Mouse (Mus musculus) G1E (cell line): ENCODE measurements around the gene Vipr1. TPM values are rescaled to one million over a fixed set of nuclear protein-coding genes. Genes with fewer than 3 reads are reported as not detected.

Experiments
- ATAC-seq: 2 replicates; pipeline ENCODE4 v1.8.0; 2016; ENCODE audit warnings: mild to moderate bottlenecking; ENCODE audit not compliant: insufficient number of reproducible peaks, poor library complexity, low FRiP score, severe bottlenecking; ENCODE audit errors: extremely low read depth
- DNase-seq: peaks from one replicate; pipeline ENCODE4 v3.0.0; 2012; ENCODE audit warnings: low spot score
- H3K27me3 ChIP-seq: 2 replicates; pipeline ENCODE4 v1.6.1; 2012; ENCODE audit warnings: mild to moderate bottlenecking, low read length, inconsistent platforms; ENCODE audit not compliant: insufficient read depth
- H3K36me3 ChIP-seq: replicated peaks from 2 replicates; pipeline ENCODE3; 2012; ENCODE audit warnings: mild to moderate bottlenecking, inconsistent platforms
- H3K4me1 ChIP-seq: 2 replicates; pipeline ENCODE4 v1.6.1; 2012; ENCODE audit warnings: low read depth, low read length, inconsistent platforms, mixed read lengths; ENCODE audit not compliant: insufficient read depth
- H3K4me3 ChIP-seq: 2 replicates; pipeline ENCODE4 v1.5.1; 2012; ENCODE audit warnings: low read depth, mild to moderate bottlenecking, inconsistent platforms, low read length, moderate library complexity, mixed read lengths
- H3K9me3 ChIP-seq: replicated peaks from 2 replicates; pipeline ENCODE4 v1.6.1; 2012; ENCODE audit warnings: inconsistent platforms
- CTCF ChIP-seq: IDR thresholded peaks from 2 replicates; pipeline ENCODE4 v1.5.1; 2012; ENCODE audit warnings: low read depth, low read length, inconsistent platforms, mixed read lengths
- GATA1 ChIP-seq: IDR thresholded peaks from 2 replicates; pipeline ENCODE4 v1.6.1; 2012; ENCODE audit warnings: borderline replicate concordance, low read length, inconsistent platforms, mixed read lengths
- GATA2 ChIP-seq: IDR thresholded peaks from 2 replicates; pipeline ENCODE4 v1.6.1; 2012; ENCODE audit warnings: low read depth, low read length, inconsistent platforms, borderline replicate concordance
- POLR2AphosphoS5 ChIP-seq: IDR thresholded peaks from 2 replicates; pipeline ENCODE4 v1.6.1; 2012; ENCODE audit warnings: low read depth, low read length, inconsistent platforms; ENCODE audit not compliant: insufficient replicate concordance
- TAL1 ChIP-seq: conservative IDR thresholded peaks from 2 replicates; pipeline ENCODE4 v1.6.1; 2012; ENCODE audit warnings: low read depth, low read length, inconsistent platforms, mixed read lengths
- polyA plus RNA-seq: library from polyadenylated mRNA; stranded (reverse); fragments of >175 nt; gene quantifications from 2 replicates; pipeline ENCODE4 v1.2.3, GENCODE M21; 2012
- total RNA-seq, 2 experiments: library from RNA; stranded (forward) in 1 of 2; stranded (reverse) in 1 of 2; fragments of 200-1000 nt in 1 of 2; fragments of >200 nt in 1 of 2; fragmentation: Nextera tagmentation in 1 of 2; gene quantifications; 2 replicates each; pipeline ENCODE4 v1.2.3; 2014 to 2017

Gene Vipr1
- total and polyA plus RNA-seq, 3 experiments = under 0.01 TPM; not detected in 2

DNA sequence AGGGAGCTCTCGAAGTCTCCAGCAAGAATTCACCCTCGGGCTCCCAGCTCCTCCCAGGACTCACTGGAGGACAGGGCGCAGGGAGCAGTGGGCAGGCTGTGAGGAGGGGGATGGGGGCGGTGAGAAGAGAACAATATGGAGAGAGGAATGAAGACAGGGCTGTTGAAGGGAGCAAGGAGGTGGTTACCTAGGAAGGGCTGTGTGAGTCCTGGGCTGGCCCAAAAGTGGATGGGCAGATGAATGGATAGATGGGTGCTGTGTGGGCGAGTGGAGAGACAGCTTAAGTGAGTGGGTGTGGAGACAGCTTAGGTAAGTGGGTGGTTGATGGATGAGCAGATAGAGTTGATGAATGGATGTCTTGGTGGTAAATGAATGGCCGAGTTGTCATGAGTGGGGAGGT, 21.0 kb downstream of the Vipr1 start:
- H3K36me3 ChIP-seq = no peaks in the 10 kb centered on the region
- no peak overlapping the region for H3K4me3 ChIP-seq
- no peaks in the 10 kb centered on the region for H3K9me3 ChIP-seq
- DNase-seq (no peak), ATAC-seq (no peak)
- H3K27me3 ChIP-seq = peaks cover 27% of the 10 kb centered on the region; the same call in 1 of the 2 replicates
- no peaks in the 10 kb centered on the region for H3K4me1 ChIP-seq
- TF ChIP-seq GATA2 (no peak), POLR2AphosphoS5 (no peak), GATA1 (no peak), TAL1 (no peak), CTCF (no peak)

DNA sequence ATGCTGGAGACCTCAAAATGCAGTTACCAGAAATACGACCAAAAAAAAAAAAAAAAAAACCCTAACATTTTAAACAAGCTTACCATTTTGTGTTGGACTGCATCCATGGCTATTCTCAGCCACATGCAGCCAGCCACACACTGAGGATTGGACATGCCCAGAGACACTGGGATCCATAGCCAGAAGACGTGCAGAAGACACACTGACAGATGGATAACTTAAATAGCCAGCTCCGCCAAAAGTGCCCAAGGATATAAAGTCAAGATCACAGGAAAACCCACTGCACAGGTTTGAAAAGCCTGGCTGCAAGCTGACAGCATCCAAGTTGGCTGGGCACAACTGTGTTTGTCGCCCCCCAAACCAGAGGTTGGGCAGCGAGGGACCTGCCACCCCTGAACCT, 21.6 kb downstream of the Vipr1 start:
- Histone ChIP-seq H3K4me1 (no peaks in the 10 kb centered on the region), H3K4me3 (no peak overlapping the region), H3K9me3 (no peaks in the 10 kb centered on the region), H3K27me3 (peaks cover 30% of the 10 kb centered on the region; the same call in 1 of the 2 replicates), H3K36me3 (no peaks in the 10 kb centered on the region)
- DNase-seq (no peak), ATAC-seq (no peak)
- TF ChIP-seq CTCF = no peak
- no peak for TF ChIP-seq TAL1
- no peak for TF ChIP-seq GATA1
- TF ChIP-seq POLR2AphosphoS5 = no peak
- TF ChIP-seq GATA2 = no peak

DNA sequence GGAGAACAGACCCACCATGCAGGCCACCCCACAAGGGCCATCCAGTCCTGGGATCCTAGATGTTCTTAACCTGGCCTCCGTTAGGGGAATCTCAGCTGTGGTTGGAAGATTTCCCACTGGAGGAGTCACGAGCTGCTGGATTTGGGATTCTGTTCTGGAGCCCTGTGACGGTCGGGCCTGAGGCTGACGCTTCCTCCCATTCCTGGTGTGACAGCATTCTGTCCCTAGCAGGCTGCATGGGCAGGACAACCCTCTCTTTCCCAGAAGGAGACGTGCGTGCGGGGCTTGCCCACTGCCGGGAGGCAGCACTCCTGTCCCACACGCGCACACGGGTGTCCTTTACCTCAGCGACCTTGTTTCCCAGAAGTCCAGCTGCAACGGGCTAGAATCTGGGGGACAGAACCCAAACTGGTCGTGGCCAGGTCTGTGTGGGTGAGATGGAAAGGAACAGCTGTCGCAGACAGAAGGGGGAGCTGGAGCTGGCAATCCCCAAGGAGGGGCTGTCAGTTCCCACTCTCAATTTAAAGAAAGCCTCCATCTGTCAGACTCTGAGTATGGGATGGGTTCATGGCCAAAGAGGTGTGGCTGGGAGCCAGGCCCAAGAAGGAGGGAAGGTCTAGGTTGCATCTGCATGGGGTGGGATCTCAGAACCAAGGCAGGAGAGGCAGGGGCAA, 24.6 kb downstream of the Vipr1 start:
- DNase-seq = no peak
- Histone ChIP-seq H3K4me1 (peaks cover under 1% of the 10 kb centered on the region; the same call in 1 of the 2 replicates), H3K36me3 (no peaks in the 10 kb centered on the region), H3K4me3 (no peak overlapping the region), H3K9me3 (no peaks in the 10 kb centered on the region), H3K27me3 (peaks cover 38% of the 10 kb centered on the region)
- ATAC-seq = no peak
- TF ChIP-seq TAL1 (no peak), GATA2 (no peak), CTCF (no peak), GATA1 (no peak)

DNA sequence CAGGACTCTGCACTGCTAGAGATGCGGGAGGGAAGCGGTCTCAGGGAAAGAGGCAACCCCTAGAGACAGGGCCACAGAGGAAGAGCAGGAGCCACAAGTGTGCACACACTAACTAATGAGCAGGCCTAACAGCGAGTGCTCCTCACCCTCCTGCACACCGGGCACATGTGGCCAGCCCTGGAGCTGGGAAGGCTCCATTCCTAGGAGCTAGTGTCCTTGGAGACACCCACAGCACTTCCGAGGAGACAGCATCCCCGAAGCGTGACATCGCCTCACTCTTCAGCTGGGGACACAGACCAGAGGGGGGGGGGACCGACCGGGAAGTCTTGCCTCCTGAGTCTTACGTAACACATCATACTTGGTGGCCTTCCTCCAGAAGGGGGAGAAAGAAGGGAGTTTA, 25.3 kb downstream of the Vipr1 start:
- peaks cover 38% of the 10 kb centered on the region for H3K27me3 ChIP-seq
- H3K4me1 ChIP-seq = peaks cover 6% of the 10 kb centered on the region
- H3K36me3 ChIP-seq = no peaks in the 10 kb centered on the region
- H3K9me3 ChIP-seq = no peaks in the 10 kb centered on the region
- H3K4me3 ChIP-seq = no peak overlapping the region
- no peak for DNase-seq
- no peak for ATAC-seq
- TF ChIP-seq POLR2AphosphoS5 (no peak), TAL1 (no peak), GATA2 (no peak), CTCF (no peak), GATA1 (no peak)

DNA sequence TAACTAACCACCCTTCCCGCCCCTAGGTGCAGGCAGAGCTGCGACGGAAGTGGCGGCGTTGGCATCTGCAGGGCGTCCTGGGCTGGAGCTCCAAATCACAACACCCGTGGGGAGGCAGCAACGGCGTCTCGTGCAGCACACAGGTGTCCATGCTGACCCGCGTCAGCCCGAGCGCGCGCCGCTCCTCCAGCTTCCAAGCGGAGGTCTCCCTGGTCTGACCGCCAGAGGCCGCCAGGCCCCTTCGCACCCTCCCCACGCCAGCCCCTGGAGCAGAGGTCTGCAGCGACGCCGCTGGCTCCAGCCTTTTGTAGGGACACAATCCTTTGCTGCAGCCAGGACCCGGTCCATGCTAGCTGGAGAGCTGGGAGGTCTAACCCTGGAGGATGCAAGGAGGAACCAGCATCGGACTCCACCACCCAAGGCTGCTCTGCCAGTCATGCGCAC, 26.9 kb downstream of the Vipr1 start:
- H3K27me3 ChIP-seq = peaks cover 39% of the 10 kb centered on the region
- H3K36me3 ChIP-seq = no peaks in the 10 kb centered on the region
- TF ChIP-seq GATA2 (no peak), TAL1 (no peak), CTCF (no peak), GATA1 (no peak), POLR2AphosphoS5 (no peak)
- ATAC-seq (no peak), DNase-seq (no peak)
- H3K9me3 ChIP-seq = no peaks in the 10 kb centered on the region
- H3K4me3 ChIP-seq = no peak overlapping the region
- peaks cover 6% of the 10 kb centered on the region for H3K4me1 ChIP-seq

DNA sequence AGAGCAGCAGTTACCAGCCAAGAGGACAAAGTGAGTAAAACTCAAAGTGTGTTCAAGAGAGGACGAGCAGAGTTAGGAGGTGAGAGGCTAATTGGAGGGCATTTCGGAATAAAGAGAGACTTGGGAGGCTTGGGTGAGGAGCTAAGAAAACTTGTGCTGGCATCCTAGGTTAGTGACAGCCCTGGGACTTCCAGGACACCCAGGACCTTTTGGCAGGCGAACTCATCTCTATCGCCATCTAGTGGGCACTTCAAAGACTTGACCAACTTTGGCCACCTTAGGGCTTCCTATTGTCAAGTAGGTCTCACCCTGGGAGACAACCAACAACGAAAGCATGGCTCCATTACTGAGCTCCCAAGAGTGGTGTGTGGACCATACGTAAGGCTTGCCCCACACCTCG, 28.8 kb downstream of the Vipr1 start:
- 0 out of 2 replicates have a peak, but pooled peaks have one; percentile 35 for ATAC-seq
- DNase-seq = peak; percentile 53
- Histone ChIP-seq H3K27me3 (peaks cover 31% of the 10 kb centered on the region), H3K9me3 (no peaks in the 10 kb centered on the region), H3K4me1 (peaks cover 7% of the 10 kb centered on the region), H3K36me3 (no peaks in the 10 kb centered on the region), H3K4me3 (no peak overlapping the region)
- no peak for TF ChIP-seq GATA1
- TF ChIP-seq TAL1 = no peak
- peak; percentile 42 for TF ChIP-seq CTCF
- TF ChIP-seq GATA2 = no peak
- TF ChIP-seq POLR2AphosphoS5 = no peak

DNA sequence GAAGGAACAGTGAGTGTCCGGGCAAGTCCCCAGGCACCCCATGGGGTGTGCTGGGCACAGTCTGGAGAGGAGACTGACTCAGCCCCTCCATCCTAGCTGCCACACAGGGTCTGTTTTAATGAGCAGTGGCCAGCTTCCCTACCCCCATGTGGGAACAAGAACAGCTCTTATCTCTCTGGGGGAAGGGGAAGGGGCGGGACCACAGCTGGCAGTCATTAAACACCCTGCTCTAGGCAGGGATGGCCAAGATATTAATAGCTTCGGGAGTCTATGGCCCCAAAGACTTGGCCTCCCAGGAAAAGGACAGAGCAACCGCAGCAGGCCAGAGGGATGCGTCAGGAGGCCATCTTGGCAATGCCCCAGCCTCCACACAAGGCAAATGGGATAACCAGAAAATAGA, 29.8 kb downstream of the Vipr1 start:
- no peaks in the 10 kb centered on the region for H3K9me3 ChIP-seq
- peaks cover 31% of the 10 kb centered on the region for H3K27me3 ChIP-seq
- H3K4me1 ChIP-seq = peaks cover 12% of the 10 kb centered on the region
- TF ChIP-seq CTCF (no peak), GATA2 (no peak), GATA1 (no peak), POLR2AphosphoS5 (no peak), TAL1 (no peak)
- ATAC-seq (no peak), DNase-seq (peak; percentile 18)
- H3K36me3 ChIP-seq = no peaks in the 10 kb centered on the region
- no peak overlapping the region for H3K4me3 ChIP-seq
